Mouse (Mus musculus) lung, postnatal 14 days (tissue): ENCODE results near the gene Epha8.

Experiments
- DNase-seq: peaks from one replicate; pipeline ENCODE4 v3.0.0; 2021

The Epha8 gene

GRCm38 (mm10) chr4:136949266-136949989, 7.2 kb downstream of the Epha8 start:
- no peak for DNase-seq

- DNase-seq, result no peak
Observed at GRCm38 (mm10) chr4:136945397-136945796, 11.2 kb downstream of the Epha8 start.

- no peak for DNase-seq
Observed at GRCm38 (mm10) chr4:136944558-136945350, 11.9 kb downstream of the Epha8 start.

GRCm38 (mm10) chr4:136943175-136943574, 13.4 kb downstream of the Epha8 start:
- DNase-seq, result no peak

GRCm38 (mm10) chr4:136942761-136943160, 13.9 kb downstream of the Epha8 start:
- DNase-seq, result peak; percentile 37

GRCm38 (mm10) chr4:136937935-136938334, 18.7 kb downstream of the Epha8 start:
- no peak for DNase-seq

- no peak for DNase-seq
Observed at GRCm38 (mm10) chr4:136937344-136937743, 19.3 kb downstream of the Epha8 start.

- peak; percentile 13 for DNase-seq
Observed at GRCm38 (mm10) chr4:136934746-136935613, 21.6 kb downstream of the Epha8 start.

- no peak for DNase-seq
Observed at GRCm38 (mm10) chr4:136930474-136930873, 26.1 kb downstream of the Epha8 start.

- DNase-seq, result peak; percentile 35
Observed at GRCm38 (mm10) chr4:136928928-136929327, 27.7 kb downstream of the Epha8 start.

- no peak for DNase-seq
Observed at GRCm38 (mm10) chr4:136925804-136926203, 30.8 kb downstream of the Epha8 start.

GRCm38 (mm10) chr4:136924529-136924928, 32.1 kb downstream of the Epha8 start:
- DNase-seq, result peak; percentile 81

GRCm38 (mm10) chr4:136919526-136919925, 37.1 kb downstream of the Epha8 start:
- no peak for DNase-seq

- DNase-seq, result no peak
Observed at GRCm38 (mm10) chr4:136918834-136919233, 37.8 kb downstream of the Epha8 start.

- no peak for DNase-seq
Observed at GRCm38 (mm10) chr4:136917165-136917524, 39.5 kb downstream of the Epha8 start.

- DNase-seq, result no peak
Observed at GRCm38 (mm10) chr4:136916359-136917164, 40.1 kb downstream of the Epha8 start.

- DNase-seq, result no peak
Observed at GRCm38 (mm10) chr4:136912841-136913240, 43.8 kb downstream of the Epha8 start.

GRCm38 (mm10) chr4:136911804-136912203, 44.8 kb downstream of the Epha8 start:
- DNase-seq, result no peak

- DNase-seq, result no peak
Observed at GRCm38 (mm10) chr4:136911211-136911646, 45.4 kb downstream of the Epha8 start.

GRCm38 (mm10) chr4:136907809-136908208, 48.8 kb downstream of the Epha8 start:
- DNase-seq, result no peak

GRCm38 (mm10) chr4:136907033-136907432, 49.6 kb downstream of the Epha8 start:
- DNase-seq, result peak; percentile 73
